Mouse (Mus musculus): ENCODE measurements around the gene Pmp22.

The Pmp22 gene

DNA sequence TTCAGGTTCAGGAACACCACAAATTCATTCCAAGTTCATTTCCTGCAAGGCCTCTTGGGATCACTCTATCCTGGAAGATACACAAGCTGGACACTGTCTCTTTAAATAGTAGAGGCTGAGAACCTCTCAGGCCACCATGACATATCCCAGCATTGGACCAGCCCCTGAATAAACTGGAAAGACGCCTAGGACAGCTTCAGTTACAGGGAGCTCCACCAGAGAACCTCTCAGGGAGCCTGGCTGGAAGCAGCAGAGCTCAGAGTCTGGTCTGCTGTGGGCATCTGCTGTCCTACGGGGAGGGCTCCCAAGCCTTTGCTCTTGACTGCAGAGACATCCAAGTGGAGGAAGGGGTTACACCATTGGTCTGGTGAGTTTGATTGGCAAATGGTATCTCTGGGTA, at the start of gene Pmp22:
Gene Pmp22, plus strand, starts transcription at position 199 of the 400 bp plus-strand sequence.
- peak; percentile 36 for DNase-seq (ENCODE audit: low read depth, low spot score)

DNA sequence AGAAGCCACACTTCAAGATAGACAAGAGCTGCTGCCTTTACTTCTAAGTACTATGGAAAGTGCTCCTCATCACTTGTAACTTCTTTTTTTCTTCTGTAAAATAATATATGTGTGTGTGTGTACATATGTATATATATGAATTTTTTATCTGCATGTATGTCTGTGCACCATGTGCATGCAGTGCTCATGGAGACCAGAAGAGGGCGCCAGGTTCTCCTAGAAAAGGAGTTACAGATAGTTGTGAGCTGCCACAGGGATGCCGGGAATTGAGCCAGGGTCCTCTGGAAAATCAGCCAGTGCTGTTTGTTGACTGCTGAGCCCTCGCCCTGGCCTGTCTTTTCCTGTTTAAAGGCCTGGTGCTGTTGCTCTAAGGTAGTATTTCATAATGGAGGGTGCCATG, 44.2 kb upstream of the Pmp22 start:
- no peak for DNase-seq (ENCODE audit: low read depth, low spot score)

DNA sequence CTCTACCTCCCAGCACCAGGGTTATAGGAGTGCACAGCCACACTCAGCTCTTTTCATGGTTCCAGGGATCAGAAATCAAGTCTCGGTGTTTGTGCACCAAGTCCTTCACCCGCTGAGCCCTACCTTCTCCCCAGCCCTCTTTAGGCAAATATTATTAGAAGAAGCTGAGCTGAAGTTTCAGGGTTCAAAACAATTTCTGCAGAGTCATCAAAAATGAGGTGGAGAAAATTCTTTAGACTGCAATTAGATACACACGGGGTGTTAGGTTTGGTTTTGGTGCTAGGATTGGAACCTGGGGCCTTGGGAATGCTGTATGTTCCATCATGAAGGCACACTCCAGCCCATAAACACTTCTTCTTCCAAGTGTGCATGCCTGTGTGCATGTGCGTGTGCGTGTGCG, 40.1 kb upstream of the Pmp22 start:
- no peak for DNase-seq (ENCODE audit: low read depth, low spot score)

DNA sequence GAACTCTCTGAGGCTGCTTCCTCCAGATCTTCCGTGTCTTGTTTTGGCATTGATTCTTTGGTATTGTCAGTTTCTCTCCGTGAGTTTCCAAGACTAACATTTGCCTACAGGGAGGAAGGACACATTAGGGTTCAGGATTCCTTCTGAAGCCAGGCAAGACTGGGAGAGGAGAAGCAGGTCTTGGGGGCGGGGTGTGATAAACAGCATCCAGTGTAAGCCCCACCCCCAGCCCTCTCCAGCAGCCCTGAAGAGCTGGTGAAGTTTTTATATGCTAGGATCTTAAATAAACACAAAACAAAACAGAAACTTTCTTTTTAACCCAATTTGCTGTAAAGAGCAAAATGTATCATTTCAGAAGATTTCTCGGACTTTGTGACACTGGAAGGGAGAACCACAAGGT, 38.6 kb upstream of the Pmp22 start:
- no peak for DNase-seq (ENCODE audit: low read depth, low spot score)

DNA sequence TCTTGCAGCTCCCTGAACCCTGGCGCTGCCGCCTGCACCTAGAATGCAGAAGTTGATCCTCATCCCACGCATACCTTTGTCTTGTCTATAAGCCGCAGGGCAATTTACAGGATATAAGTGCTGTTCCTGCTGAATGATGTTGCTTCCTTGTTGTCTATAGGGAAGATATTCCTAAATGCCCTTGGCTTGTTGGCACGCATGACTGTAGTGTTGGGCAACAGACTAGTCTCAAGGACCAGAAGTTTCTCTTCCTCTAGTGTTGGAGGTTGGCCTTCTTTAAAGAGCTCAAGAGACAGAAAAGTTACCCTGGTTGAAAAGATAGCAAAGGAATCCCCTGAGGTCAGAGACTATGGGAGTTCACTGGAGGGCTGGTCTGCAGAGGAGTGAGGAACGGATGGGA, 37.8 kb upstream of the Pmp22 start:
- DNase-seq (ENCODE audit: low read depth, low spot score) = no peak

DNA sequence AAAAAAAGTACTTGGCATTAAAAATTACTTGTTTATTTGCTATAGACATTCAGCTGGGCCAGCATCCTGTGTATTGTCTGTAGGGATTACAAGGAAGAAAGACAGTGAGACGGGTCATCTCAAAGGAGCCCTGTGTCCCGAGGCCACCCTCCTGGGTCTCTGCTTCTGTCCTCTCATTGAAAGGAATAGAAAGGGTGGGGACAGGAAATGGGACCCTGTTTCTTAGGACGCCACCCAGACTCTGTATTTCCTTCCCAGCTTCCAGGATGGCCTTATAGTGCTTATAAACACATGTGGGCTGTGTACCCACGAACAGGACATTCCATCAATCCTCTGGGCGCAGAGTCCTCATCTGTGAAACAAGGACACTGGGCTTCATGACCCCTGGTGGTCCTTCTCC, 36.5 kb upstream of the Pmp22 start:
- DNase-seq (ENCODE audit: low read depth, low spot score) = no peak

DNA sequence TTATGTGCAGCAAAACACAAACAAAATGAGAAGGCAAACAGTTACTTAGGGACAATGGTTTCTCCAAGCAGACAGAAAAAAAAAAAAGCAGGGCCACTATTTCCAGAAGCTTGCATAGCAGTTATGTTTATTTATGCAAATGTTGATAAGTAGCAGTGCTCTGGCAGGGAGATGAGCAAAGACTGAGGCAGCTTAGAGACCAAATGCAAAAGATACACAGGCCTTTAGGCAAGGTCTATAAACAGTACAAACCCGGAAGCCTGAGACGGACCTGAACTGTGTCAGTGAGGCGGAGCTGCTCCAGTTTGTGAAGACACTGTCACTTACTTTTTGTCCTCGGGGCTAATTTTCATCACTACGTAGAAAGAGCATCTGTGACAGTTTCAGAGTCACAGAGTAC, 35.2 kb upstream of the Pmp22 start:
- DNase-seq (ENCODE audit: low read depth, low spot score) = no peak

DNA sequence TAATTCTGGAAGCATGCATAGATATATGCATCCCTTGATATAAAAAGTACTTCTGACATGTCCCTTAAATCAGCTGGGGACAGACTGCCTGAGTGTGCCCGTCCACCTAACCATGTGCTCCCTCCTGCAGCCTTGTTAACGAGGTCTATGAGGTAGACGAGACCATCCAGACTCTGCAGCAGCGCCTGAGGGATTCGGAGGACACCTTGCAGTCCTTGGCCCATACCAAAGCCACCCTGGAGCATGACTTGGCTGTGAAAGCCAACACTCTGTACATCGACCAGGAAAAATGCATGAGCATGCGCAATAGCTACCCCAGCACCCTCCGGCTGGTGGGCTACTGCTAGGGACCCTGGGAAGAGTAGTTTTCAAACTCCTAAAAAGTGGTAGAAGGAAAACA, 34.3 kb upstream of the Pmp22 start:
- no peak for DNase-seq (ENCODE audit: low read depth, low spot score)

DNA sequence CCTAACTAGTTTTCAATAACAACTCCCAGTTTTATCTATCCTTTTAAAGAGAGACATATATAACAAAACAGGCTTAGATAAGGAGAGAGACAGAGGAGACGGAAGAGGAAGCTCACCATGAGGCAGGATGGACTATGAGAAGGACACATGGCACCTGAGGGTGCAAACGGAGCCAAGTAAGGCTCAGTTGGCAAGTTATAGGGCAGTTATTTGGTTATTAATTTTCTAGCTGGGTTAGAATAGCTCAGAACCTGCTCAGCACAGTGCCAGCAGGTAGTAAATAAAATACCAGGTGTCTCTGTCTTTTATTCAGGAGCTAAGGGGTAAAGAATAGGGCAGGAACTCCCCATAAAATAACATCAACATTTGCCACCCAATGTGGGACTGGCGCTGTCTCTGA, 30.8 kb upstream of the Pmp22 start:
- DNase-seq (ENCODE audit: low read depth, low spot score) = no peak

DNA sequence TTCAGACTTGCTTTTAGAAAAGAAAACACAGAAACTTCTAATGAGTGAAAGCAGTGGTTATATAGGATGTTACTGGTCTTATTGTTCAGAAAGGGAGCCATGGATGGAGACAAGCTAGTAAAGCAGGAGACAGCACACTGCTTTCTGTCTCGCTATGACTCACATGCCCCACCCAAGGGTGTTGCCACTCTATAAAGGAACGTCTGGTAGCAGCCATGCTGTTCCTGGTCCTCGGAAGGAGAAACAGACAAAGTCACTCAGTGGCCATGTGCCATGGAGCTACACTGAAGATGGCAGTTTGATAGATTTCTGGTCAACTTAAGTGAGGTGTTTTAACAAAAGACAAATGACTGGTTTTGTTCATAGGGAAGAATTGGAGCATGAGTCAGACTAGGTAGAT, 29.4 kb upstream of the Pmp22 start:
- DNase-seq (ENCODE audit: low read depth, low spot score) = peak; percentile 56

DNA sequence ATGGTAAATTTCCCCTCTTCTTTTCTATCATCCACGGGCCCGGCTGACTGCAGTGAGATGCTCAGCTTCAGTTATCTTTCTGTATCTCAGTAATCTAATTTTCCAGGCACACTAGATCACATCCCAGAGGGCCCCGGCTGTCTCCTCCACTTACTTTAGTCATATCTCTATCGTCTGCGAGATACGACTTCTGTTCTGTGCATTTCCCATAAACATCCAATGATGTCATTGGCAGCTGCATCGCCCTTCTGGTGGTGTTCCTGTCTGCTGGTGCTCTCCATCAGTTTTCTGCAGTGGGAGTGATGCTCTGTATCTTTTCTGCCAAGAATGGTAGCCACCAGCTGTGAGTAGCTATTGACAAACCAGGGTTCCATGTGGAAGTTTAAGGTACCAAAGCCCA, 25.5 kb upstream of the Pmp22 start:
- DNase-seq (ENCODE audit: low read depth, low spot score) = no peak

DNA sequence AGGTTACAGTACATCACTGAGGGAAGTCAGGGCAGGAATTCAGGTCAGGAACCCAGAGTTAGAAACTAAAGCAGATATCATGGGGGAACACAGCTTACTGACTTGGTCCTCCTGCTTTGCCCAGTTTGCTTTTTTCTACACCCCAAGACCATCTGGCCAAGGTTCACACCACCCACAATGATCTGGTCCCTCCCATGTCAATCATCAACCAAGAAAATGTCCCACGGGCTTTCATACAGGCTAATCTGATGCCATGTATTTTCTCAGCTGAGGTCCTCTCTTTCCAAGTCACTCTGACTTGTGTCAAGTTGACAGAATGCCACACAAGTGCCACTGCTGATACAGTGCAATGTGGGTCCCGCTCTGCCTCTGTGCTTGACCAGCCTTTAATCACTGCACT, 24.8 kb upstream of the Pmp22 start:
- no peak for DNase-seq (ENCODE audit: low read depth, low spot score)

DNA sequence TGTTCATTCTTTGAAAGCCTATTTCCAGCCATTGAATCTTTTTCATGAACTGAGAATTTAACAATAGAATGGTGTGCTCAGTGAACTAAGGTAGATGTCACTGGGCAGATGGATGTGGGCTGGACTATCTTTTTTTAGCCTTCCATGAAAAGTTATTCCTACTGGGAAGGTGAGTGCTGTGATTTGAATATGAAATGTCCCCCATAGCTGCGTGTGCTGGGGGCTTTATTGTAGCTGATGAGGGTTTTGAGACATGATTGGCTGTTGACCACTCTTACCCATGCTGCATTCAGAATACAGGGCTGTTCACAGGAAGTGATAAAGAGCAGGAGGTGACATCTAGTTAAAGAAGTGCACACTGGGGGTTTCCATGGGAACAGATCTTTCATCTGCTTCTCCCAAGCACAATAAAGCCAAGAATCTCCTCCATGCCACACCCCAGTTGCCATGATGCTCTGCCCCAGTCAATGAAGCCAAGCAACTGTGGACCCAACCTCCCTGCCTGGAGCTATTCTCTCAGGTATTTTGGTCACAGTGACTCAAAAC, 19.5 kb upstream of the Pmp22 start:
- DNase-seq (ENCODE audit: low read depth, low spot score) = no peak

DNA sequence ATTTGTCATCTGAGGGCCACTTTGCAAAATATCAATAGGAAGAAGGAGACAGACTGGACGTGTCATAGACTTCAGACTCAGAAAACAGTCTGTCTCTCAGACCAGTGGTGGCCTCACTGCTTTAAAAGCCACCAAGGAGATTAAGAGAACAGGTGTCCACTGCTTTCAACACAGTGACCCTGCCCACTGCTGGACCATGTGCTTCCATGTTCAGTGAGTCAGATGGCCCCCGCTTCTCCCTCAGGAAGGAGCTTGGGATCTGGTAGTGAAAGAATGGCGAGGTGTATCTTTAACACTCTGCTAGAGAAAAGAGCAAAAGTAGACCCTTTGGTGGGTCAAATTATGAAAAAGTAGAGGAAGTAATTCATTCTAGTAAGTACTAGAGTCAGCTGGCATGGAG, 18.5 kb upstream of the Pmp22 start:
- no peak for DNase-seq (ENCODE audit: low read depth, low spot score)

DNA sequence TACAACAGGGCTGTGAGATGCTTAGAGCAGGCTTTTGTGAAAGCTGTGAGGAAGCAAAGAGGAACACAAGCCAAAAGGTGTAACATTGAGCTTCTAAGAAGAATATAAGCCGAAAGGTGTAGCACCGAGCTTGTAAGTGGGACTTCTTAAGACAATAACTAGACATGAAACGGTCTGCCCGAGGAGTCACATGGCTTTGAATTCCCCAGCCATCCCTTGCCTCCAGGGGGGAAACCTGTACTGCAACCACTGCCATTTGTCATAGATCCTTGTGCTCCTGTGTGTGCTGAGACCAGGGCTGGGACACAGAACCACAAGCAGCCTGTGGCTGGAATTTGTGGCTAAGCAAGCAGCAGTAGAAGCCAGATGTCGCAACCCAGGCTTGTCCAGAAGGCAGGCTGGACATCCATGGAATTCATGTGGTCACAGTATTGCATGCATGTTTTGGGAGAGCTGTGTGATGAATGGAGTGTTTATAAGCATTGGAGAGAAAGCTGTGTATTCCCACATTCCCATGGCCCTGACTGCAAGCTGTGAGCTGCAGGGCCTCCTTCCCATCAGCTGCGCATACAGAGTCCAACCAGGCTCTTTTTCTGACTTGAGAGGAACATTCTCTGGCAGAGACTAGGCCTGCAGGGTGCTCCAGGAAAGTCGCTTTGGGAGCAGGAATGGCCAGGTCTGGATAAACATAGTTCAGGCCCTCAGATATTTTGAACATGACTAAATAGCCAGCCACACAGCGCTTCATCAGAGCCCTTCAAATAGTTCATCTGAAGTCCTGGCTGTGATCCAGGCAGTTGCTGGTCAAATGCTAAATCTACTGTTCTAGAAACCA, 13.8 kb upstream of the Pmp22 start:
- peak; percentile 98 for DNase-seq (ENCODE audit: low read depth, low spot score)

DNA sequence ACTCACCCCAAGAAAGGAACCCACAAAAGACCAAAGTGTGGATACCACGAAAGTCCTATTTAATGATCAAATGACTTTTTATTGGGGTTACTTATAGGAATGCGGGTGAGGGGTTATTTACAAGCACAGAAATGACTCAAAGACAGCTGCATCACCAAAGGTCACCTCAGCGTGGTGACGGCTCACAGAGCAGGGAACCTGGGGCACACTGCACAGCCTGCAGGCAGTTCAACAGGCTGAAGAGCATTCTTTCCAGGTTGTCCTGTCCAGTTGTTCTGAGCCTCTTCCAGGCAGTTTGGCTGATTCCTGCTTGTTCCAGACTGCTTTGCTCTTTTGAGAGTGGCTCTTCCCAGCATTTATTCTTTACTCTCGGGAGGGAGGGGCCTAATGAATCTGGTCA, 12.1 kb upstream of the Pmp22 start:
- no peak for DNase-seq (ENCODE audit: low read depth, low spot score)

DNA sequence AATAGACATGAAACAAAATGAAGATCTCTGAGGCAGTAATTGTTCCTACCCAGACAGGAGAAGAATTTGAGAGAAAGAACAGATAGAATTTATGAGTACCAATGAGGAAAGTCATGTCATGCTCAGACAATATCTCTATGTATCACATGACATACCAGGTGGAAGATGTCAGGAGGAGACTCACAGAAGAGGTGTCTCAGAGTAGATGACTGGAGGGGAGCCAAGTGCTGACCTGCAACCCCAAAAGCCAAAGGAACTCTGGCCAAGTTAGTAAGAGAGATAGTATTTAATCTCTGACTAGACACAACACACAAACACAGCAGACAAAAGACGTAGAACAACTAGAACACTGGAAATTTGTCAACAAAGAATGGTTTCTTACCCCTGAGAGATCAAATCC, 11.5 kb upstream of the Pmp22 start:
- DNase-seq (ENCODE audit: low read depth, low spot score) = no peak

DNA sequence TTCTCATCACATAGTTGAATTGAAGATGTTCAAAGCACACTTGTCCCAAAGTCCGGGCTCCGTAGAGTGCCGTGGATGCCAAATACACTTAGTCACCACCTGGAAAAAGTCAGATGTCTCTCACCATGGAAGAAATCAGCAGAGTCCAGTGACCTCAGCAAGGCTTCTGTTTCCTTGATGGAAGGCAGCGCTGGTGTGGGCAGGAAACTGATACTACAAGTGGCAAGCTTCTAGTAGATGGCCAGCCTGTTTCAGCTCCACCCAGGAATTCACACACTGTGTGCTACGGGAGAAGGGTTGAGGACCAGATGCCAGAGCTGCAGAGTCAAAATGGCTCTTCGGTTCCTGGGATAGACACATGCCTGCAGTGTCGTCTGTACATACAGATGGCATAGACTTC, 9.0 kb upstream of the Pmp22 start:
- peak; percentile 45 for DNase-seq (ENCODE audit: low read depth, low spot score)

DNA sequence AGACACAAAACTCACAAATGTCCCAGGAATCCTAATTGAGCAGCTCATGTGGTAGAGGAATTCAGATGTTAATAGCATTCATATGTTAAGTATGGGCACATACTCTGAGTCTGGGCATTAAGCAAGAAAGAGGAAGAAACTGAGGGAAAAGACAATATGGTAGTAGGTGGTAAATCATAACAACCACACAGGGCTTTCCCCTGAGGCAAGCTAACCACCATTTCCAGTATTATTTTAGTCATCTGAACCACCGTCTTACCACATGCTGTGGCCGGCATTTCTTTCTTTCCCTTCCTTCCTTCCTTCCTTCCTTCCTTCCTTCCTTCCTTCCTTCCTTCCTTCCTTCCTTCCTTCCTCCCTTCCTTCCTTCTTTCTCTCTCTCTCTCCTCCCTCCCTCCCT, 6.5 kb upstream of the Pmp22 start:
- no peak for DNase-seq (ENCODE audit: low read depth, low spot score)

DNA sequence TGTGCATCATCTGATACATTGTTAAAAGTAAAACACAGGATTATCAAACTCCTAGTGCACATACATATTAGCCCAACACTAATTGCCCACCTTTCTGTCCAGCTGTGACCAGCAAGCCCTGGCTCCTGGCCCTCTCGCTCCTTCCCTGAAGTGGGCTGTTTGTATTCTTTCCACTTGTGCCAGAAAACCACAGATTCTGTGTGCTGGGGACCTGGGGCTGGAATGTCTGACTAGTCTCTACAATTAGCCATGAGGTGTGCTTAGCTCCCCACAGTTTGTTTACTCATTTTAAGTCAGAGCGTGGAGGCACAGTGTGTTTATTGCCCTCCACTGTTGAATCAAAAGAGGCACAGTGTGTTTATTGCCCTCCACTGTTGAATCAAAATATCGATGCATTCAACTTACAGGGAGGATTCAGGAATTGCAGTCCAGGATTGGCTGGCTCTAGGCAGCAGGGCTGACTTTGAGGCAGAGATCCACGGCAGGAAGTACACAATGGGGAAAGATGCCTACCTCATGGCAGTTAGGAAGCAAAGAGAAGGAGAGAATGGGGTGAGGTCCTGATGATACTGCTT, 5.9 kb upstream of the Pmp22 start:
- no peak for DNase-seq (ENCODE audit: low read depth, low spot score)

DNA sequence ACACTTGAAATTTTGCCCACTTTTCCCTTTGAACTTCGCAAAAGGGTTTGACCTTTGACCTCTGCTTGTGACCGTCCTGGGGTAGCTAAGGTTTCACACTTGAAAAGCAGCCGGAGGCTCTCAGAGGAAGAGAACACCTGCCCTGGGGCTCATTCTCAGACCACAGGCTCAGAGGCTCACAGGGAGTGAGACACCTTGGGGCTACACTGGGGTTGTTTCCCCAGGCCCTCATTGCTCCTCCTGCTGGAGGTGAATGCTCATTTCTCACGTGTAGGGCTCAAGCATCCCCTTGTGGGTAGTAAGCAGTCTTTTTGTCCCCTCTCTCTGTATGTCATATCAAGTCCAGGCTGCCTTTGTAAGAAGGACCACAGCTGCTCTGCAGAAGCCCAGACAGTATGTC, 4.5 kb upstream of the Pmp22 start:
- peak; percentile 29 for DNase-seq (ENCODE audit: low read depth, low spot score)

DNA sequence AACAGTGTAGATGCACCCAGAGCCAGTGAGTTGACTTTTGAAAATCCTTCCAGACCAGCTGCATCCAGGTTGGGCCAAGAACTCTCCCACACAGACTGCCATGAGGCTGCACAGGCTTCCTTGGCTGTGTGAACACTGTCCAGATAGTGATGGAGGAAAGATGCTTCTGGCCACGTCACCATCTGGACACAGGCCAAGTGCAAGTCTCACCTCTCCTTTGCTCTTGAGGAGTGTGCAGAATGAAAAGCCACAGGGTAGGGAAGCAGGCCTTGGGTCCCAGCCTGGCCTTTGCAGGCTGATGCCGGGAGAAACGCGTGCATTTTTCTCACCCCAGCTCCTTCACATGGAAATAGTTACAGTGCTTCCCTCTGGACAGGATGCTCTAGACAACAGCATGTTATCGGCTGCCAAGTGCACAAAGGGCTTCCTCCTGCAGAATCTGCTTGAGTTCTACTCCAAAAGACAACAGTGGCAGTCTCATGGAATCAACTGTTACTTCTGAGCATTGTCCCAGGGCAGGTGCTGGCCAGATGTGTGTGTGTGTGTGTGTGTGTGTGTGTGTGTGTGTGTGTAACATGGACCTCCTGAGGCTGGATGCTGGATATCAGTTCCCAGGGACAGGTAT, 2.8 kb upstream of the Pmp22 start:
- DNase-seq (ENCODE audit: low read depth, low spot score) = no peak

DNA sequence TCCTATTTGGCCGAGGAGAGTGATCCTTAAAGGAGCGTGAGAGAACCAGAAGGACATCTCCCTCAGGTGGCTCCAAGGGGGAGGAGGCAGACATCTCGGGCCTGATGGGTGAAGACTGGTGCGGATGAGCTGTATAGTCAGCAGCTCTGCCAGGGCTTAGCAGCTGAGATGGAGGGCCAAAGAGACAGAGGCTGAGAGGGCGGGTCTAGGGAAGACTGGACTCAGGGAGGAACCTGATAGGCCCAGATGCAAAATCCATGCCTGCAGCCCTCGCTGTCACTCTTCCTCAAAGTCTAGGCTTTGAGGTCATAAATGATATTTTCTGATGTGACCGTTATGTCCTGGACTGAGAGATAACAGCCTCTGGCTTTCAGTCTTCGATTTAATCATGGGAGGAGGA, 1.8 kb upstream of the Pmp22 start:
- no peak for DNase-seq (ENCODE audit: low read depth, low spot score)
